Mouse (Mus musculus): ENCODE measurements around the gene I830077J02Rik. TPM values are rescaled to one million over a fixed set of nuclear protein-coding genes. Genes with fewer than 3 reads are reported as not detected.

Gene I830077J02Rik
- polyA plus RNA-seq, 1 experiment: 3.7 TPM

GRCm38 (mm10) chr3:105915281-105915680, 17.2 kb downstream of the I830077J02Rik start:
- Histone ChIP-seq H3K36me3 (ENCODE audit: control insufficient read depth, insufficient read depth, low read length) (no peaks in the 10 kb centered on the region), H3K27me3 (ENCODE audit: control insufficient read depth, insufficient read depth, low read length) (no peaks in the 10 kb centered on the region), H3K4me1 (replicated peaks; ENCODE audit: control insufficient read depth, insufficient read depth, low read length) (peaks cover 14% of the 10 kb centered on the region), H3K4me3 (ENCODE audit: control insufficient read depth, insufficient read depth, low read length) (no peak overlapping the region), H3K27ac (ENCODE audit: control insufficient read depth, insufficient read depth, low read length) (no peak overlapping the region)
- 74% methylated on average over 1 of the region's 1 CpGs for WGBS
- no peak for TF ChIP-seq POLR2A (IDR thresholded peaks at IDR 0.05; ENCODE audit: control insufficient read depth, extremely low read depth, insufficient read depth, low read length, poor library complexity)
- no peak for TF ChIP-seq CTCF (IDR thresholded peaks at IDR 0.05; ENCODE audit: borderline replicate concordance, control insufficient read depth, extremely low read depth, insufficient read depth, low read length, poor library complexity)
- no peak for DNase-seq

- Histone ChIP-seq H3K4me1 (replicated peaks; ENCODE audit: control insufficient read depth, insufficient read depth, low read length) (peaks cover 17% of the 10 kb centered on the region), H3K36me3 (ENCODE audit: control insufficient read depth, insufficient read depth, low read length) (no peaks in the 10 kb centered on the region), H3K27me3 (ENCODE audit: control insufficient read depth, insufficient read depth, low read length) (no peaks in the 10 kb centered on the region), H3K27ac (ENCODE audit: control insufficient read depth, insufficient read depth, low read length) (no peak overlapping the region), H3K4me3 (ENCODE audit: control insufficient read depth, insufficient read depth, low read length) (no peak overlapping the region)
- WGBS: 17% methylated on average over 10 of the region's 10 CpGs
- DNase-seq: no peak
- TF ChIP-seq CTCF (IDR thresholded peaks at IDR 0.05; ENCODE audit: borderline replicate concordance, control insufficient read depth, extremely low read depth, insufficient read depth, low read length, poor library complexity) (no peak), POLR2A (IDR thresholded peaks at IDR 0.05; ENCODE audit: control insufficient read depth, extremely low read depth, insufficient read depth, low read length, poor library complexity) (no peak)
Measured at GRCm38 (mm10) chr3:105913839-105914681, 18.4 kb downstream of the I830077J02Rik start.

GRCm38 (mm10) chr3:105912097-105912880, 20.2 kb downstream of the I830077J02Rik start:
- no peak overlapping the region for H3K4me3 ChIP-seq (ENCODE audit: control insufficient read depth, insufficient read depth, low read length)
- H3K4me1 ChIP-seq (replicated peaks; ENCODE audit: control insufficient read depth, insufficient read depth, low read length): peaks cover 15% of the 10 kb centered on the region
- 85% methylated on average over 9 of the region's 9 CpGs for WGBS

GRCm38 (mm10) chr3:105910519-105911190, 21.8 kb downstream of the I830077J02Rik start:
- Histone ChIP-seq H3K27me3 (ENCODE audit: control insufficient read depth, insufficient read depth, low read length) (no peaks in the 10 kb centered on the region), H3K4me3 (ENCODE audit: control insufficient read depth, insufficient read depth, low read length) (no peak overlapping the region), H3K36me3 (ENCODE audit: control insufficient read depth, insufficient read depth, low read length) (no peaks in the 10 kb centered on the region), H3K27ac (ENCODE audit: control insufficient read depth, insufficient read depth, low read length) (peak overlapping the region; percentile 52; the same call in 1 of the 2 replicates), H3K4me1 (replicated peaks; ENCODE audit: control insufficient read depth, insufficient read depth, low read length) (peaks cover 15% of the 10 kb centered on the region)
- DNase-seq: no peak
- TF ChIP-seq CTCF (IDR thresholded peaks at IDR 0.05; ENCODE audit: borderline replicate concordance, control insufficient read depth, extremely low read depth, insufficient read depth, low read length, poor library complexity) (no peak), POLR2A (IDR thresholded peaks at IDR 0.05; ENCODE audit: control insufficient read depth, extremely low read depth, insufficient read depth, low read length, poor library complexity) (no peak)
- 22% methylated on average over 11 of the region's 11 CpGs for WGBS

More at GRCm38 (mm10) chr3:105912097-105912880, 20.2 kb downstream of the I830077J02Rik start:
- Histone ChIP-seq H3K27me3 (ENCODE audit: control insufficient read depth, insufficient read depth, low read length) (no peaks in the 10 kb centered on the region), H3K36me3 (ENCODE audit: control insufficient read depth, insufficient read depth, low read length) (no peaks in the 10 kb centered on the region), H3K27ac (ENCODE audit: control insufficient read depth, insufficient read depth, low read length) (no peak overlapping the region)
- no peak for DNase-seq
- TF ChIP-seq CTCF (IDR thresholded peaks at IDR 0.05; ENCODE audit: borderline replicate concordance, control insufficient read depth, extremely low read depth, insufficient read depth, low read length, poor library complexity): no peak
- no peak for TF ChIP-seq POLR2A (IDR thresholded peaks at IDR 0.05; ENCODE audit: control insufficient read depth, extremely low read depth, insufficient read depth, low read length, poor library complexity)

- TF ChIP-seq POLR2A (IDR thresholded peaks at IDR 0.05; ENCODE audit: control insufficient read depth, extremely low read depth, insufficient read depth, low read length, poor library complexity): no peak
- TF ChIP-seq CTCF (IDR thresholded peaks at IDR 0.05; ENCODE audit: borderline replicate concordance, control insufficient read depth, extremely low read depth, insufficient read depth, low read length, poor library complexity): no peak
- H3K4me3 ChIP-seq (ENCODE audit: control insufficient read depth, insufficient read depth, low read length): no peak overlapping the region
- 88% methylated on average over 4 of the region's 4 CpGs for WGBS
Measured at GRCm38 (mm10) chr3:105908976-105909375, 23.5 kb downstream of the I830077J02Rik start.

More at GRCm38 (mm10) chr3:105908976-105909375, 23.5 kb downstream of the I830077J02Rik start:
- Histone ChIP-seq H3K36me3 (ENCODE audit: control insufficient read depth, insufficient read depth, low read length) (no peaks in the 10 kb centered on the region), H3K27ac (ENCODE audit: control insufficient read depth, insufficient read depth, low read length) (no peak overlapping the region), H3K4me1 (replicated peaks; ENCODE audit: control insufficient read depth, insufficient read depth, low read length) (peaks cover 23% of the 10 kb centered on the region), H3K27me3 (ENCODE audit: control insufficient read depth, insufficient read depth, low read length) (no peaks in the 10 kb centered on the region)
- no peak for DNase-seq
